In genomic region chr10:19009186-19009672, GRCm38 (mm10) we compare ENCODE assay signal across 9 mouse cellular contexts. TPM values are rescaled to one million over a fixed set of nuclear protein-coding genes. Genes with fewer than 3 reads are reported as not detected.
DNase-seq lines count a peak whose midpoint lies in the region; ATAC-seq and TF ChIP-seq lines count a peak whose summit lies in the region.
"Had no signal": no experiment of that assay in that cellular context is flagged by ENCODE, and none has a peak within 500 bp of the region (broad histone marks: within the 10 kb centered on the region; RNA-seq: fewer than 3 reads in every experiment).

No protein-coding gene starts in this region.

- peak; percentile 64 for DNase-seq in gastrocnemius, adult 2 months
- DNase-seq in gastrocnemius, postnatal 4 days (ENCODE audit: low spot score in 2 of 2): no peak
- DNase-seq in adrenal gland, postnatal 36 days: peak; percentile 24 to 48
- DNase-seq in testis, postnatal 10 days (ENCODE audit: low spot score): no peak
- no peak for DNase-seq in cerebellum, postnatal 36 days
- no peak for DNase-seq in layer of hippocampus, postnatal 36 days

- peak overlapping the region; percentile 50 for H3K4me3 ChIP-seq in gastrocnemius, adult 2 months
- no peak overlapping the region for H3K4me3 ChIP-seq in intestine, embryonic 15.5 days (replicated peaks)

- no peaks in the 10 kb centered on the region for H3K9me3 ChIP-seq in intestine, embryonic 15.5 days
- H3K9me3 ChIP-seq: G1E had no signal

- H3K4me2 ChIP-seq in intestine, embryonic 15.5 days (replicated peaks): 0 out of 2 replicates have a peak overlapping the region, but pooled peaks have one; percentile 17

- H3K4me1 ChIP-seq in intestine, embryonic 15.5 days (replicated peaks): no peaks in the 10 kb centered on the region

- no peaks in the 10 kb centered on the region for H3K27me3 ChIP-seq in intestine, embryonic 15.5 days (replicated peaks)

- peak overlapping the region; percentile 54 for H3K27ac ChIP-seq in gastrocnemius, adult 2 months
- no peak overlapping the region for H3K27ac ChIP-seq in intestine, embryonic 15.5 days

- no peak overlapping the region for H3K9ac ChIP-seq in intestine, embryonic 15.5 days

- intact Hi-C loops in gastrocnemius, adult 2 months (cut with DNase I): no loop called here

- TF ChIP-seq CTCF in gastrocnemius, adult 2 months (IDR thresholded peaks at IDR 0.05): no peak

- peak; percentile 69 for ATAC-seq in intestine, embryonic 15.5 days
- ATAC-seq in megakaryocyte progenitor cell, adult 5-6 weeks (replicated peaks; ENCODE audit: poor library complexity): peak; percentile 76

- peaks cover 9% of the 10 kb centered on the region; the same call in 1 of the 2 replicates for H3K36me3 ChIP-seq in intestine, embryonic 15.5 days

- 51% methylated on average over 8 of the region's 8 CpGs for WGBS in intestine, embryonic 15.5 days

RNA-seq across cellular contexts. Expression of gene Tnfaip3, which starts 6.2 kb away (rescaled TPM):
- 1 to 10 TPM; 1.8 to 2.1 TPM for total RNA-seq in gastrocnemius, adult 2 months (2021)
- 1 to 10 TPM; 9.5 to 9.7 TPM for total RNA-seq in gastrocnemius, postnatal 4 days (2021)
- 1 to 10 TPM; 6.0 to 7.1 TPM for total RNA-seq in adrenal gland, postnatal 36 days (2021)
- polyA plus RNA-seq in intestine, embryonic 15.5 days (2015; fragmentation: Nextera tagmentation; extraction: Ambion mirVana): 3.4 and 3.9 TPM in 2 replicates
- total RNA-seq in megakaryocyte progenitor cell, adult 5-6 weeks (2015): 9.1 and 22.4 TPM in 2 replicates
- 10.1 and 15.4 TPM in 2 replicates for total RNA-seq in megakaryocyte progenitor cell, adult 5-6 weeks (2017)
- total RNA-seq in layer of hippocampus, postnatal 36 days (2021): 1 to 10 TPM; 4.6 to 4.8 TPM

Comparison
In these comparisons a context has a peak if more than half of its experiments do, and no peak if none do; other contexts are left out.
1. DNase-seq: peak in gastrocnemius, adult 2 months (single experiment) and adrenal gland, postnatal 36 days (2 of 2); none in gastrocnemius, postnatal 4 days (0 of 2), testis, postnatal 10 days (single experiment), cerebellum, postnatal 36 days (0 of 2) and layer of hippocampus, postnatal 36 days (0 of 2).